Mouse (Mus musculus): Measurements from ENCODE around the gene Tmem221.

The Tmem221 gene

DNA sequence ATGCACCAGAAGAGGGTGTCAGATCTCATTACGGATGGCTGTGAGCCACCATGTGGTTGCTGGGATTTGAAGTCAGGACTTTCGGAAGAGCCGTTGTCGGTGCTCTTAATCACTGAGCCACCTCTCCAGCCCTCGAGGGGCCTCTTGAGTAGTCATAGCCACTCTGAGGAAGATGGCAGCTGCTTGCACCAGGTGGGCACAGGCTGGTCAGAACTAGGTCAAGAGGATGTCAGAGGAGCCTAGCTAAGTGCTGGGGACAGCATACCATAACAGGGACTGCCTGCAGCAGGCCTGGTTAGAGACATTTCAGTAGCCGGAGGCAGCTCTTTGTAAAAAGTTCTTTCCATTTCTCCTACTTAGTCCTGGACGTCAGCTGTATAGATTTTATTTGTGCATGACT, 7.9 kb downstream of the Tmem221 start:
- DNase-seq (ENCODE audit: low read depth, low spot score): no peak

DNA sequence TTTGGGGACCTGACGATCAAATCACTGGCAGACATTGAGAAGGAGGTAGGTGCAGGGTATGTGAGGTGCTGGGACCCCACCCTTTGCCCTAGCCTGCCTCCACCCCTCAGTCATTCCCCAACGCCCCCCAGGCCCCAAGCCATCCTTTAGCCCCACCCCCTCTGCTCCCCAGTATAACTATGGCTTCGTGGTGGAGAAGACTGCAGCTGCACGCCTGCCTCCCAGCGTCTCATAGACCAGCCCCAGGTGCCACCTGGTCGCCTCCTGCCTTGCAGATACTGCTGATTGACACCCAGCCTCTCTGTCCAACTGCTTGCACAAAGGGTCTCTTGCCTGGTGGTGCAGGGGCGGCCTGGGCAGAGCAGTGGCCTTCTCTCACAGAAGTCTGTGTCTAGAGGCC, 11.1 kb downstream of the Tmem221 start:
- DNase-seq (ENCODE audit: low read depth, low spot score): no peak

DNA sequence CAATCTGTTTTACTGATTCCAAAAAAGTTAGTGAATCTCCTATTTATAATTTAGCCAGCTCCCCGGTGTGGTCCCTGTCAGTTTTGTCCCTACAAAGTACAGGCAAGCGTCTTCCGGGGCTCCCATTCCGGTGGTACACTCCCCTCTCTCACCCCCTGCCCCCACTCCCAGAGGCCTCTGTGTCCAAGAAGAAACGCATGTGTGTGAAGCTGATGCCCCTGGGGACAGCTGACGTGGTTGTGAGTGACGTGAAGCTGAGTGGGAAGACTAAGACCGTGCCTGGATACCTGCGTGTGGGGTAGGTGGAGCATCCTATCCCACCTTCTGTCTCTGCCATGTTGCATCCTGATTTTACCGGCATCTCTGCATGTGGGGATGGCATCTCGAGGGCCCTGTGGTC, 13.6 kb downstream of the Tmem221 start:
- no peak for DNase-seq (ENCODE audit: low read depth, low spot score)

DNA sequence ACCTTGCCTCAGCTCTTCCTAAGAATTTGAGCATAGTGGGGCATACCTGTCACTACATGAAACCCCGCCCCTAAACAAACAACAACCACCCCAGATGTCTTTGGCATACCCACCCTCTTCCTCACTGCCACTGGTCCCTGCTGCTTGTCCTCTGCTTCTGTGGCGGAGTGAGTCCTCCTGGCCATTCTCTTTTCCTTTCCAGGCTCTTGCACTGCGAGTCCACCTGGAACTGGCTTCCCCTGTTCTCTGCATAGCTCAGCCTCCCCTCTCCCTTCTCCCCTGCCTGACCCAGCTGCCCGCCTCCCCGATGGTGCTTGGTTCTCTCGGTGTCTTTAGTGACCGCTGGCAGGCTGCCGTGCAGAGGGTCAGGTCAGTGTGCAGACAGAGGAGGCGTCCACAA, 14.9 kb downstream of the Tmem221 start:
- DNase-seq (ENCODE audit: low read depth, low spot score): no peak

DNA sequence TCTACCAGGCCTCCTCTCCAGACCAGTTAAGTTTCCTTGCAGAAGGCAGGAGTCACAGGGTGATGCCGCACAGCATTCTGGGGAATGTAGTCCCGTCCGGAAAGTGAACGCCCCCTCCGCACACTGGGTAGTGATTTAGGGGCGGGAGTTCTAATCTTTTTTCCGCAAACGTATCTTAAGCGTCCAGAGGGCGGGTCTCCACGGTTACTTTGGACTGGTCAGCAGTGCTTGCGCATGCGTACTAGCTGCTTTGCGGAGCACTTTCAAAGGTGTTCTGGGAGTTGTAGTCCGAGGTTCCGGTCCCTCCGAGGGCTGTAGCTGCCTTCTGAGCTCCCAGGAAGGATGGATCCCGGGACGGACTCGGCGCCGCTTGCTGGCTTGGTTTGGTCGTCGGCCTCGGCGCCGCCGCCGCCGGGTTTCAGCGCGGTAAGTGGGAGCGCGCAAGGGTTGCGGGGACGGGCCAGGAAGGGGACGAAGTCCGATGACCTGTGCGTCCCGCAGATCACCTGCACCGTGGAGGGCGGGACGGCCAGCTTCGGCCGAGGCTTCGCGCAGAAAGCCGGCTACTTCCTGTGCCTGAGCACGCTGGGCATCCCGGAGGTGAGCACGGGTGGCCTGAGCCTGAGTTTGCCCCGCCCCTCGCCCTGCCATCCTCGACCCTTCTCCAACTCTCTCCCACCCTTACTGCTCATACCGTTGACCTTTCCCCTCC, 15.9 kb downstream of the Tmem221 start, which contains the start of gene Mvb12a:
Mvb12a (plus strand) TSS at position 291 of the 712 bp plus-strand sequence.
- DNase-seq (ENCODE audit: low read depth, low spot score): peak; percentile 100

DNA sequence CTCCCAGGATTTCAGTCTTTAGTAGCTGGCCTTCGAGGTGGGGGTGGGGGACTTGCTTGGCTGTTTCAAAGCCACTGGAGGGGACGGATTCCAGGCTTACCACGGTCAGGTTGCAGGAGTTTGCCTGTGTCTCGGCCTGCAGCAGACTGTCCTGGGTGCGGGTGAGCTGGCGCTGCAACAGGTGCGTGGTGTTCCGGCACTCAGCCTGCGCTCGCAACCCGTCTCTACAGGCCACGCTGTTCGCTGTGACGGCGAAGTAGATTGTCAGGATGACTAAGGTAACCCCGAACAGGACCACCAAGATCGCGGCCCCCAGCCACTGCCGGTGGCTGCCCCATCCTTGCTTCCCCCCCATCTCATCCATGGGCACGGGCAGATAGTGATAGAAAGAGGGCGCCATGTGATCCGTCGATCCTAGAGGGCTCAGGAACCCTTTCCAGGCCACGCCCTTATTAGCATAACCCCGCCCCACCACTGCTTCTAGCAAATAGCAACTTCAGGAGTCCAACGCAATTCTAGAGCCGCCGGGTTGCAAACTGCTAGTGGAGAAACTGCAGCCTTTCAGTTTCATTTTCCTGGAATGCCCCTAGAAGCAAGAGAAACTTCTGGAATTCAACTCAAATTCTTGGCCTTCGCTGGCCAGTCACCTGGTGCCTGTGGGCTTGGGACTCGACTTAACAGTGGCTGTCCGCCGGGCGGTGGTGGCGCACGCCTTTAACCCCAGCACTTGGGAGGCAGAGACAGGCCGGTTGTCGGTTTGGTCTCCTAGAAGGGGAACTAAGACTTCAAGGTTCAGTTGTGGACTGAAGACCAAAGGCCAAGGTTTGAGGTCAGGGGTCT, 21.4 kb downstream of the Tmem221 start, which contains the start of gene Bst2:
Bst2 (minus strand) TSS at position 429 of the 840 bp plus-strand sequence.
- DNase-seq (ENCODE audit: low read depth, low spot score): peak; percentile 94

DNA sequence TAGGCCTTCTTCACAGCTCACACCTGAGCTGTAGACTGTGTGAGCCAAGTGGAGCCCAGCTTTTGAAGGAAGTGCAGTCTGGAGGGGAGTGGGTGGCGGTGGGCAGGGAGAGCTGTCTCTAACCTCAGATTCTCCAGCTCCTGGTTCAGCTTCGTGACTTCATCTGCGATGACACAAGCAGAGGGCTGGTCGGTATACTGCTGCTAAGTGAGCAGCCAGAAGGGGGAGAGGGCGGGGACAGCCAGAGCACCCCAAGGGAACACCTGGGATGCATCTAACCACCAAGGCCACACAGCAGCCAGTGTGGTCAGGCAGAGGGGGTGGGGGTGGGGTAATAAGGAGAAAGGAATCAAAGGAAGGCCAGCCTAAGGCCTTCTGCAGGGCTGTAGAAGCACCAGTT, 23.0 kb downstream of the Tmem221 start:
- DNase-seq (ENCODE audit: low read depth, low spot score): no peak

DNA sequence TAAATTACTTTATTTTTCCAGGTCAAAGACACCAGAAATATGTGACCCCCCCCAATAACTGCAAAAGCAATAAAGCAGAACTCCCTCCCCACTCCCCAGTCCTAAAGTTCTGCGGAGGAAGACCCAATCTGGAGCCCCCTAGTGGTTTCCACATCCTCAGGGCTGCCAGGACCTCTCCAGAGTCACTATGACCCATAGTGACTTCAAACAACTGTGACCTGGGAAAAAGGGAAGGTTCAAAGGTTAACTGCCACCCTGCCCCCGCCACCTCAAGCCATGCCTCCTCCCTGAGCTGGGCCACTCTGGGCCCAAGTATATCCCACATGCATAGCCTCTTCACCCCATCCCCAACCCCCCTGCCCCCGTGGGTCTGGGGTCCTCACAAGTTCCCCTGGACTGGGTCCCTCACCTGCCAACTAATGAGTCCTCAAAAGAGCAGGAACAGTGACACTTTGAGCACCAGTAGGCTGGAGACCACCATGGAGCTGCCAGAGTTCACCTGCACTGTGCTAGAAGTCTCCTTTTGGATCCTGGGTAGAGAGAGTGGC, 24.3 kb downstream of the Tmem221 start:
- no peak for DNase-seq (ENCODE audit: low read depth, low spot score)

DNA sequence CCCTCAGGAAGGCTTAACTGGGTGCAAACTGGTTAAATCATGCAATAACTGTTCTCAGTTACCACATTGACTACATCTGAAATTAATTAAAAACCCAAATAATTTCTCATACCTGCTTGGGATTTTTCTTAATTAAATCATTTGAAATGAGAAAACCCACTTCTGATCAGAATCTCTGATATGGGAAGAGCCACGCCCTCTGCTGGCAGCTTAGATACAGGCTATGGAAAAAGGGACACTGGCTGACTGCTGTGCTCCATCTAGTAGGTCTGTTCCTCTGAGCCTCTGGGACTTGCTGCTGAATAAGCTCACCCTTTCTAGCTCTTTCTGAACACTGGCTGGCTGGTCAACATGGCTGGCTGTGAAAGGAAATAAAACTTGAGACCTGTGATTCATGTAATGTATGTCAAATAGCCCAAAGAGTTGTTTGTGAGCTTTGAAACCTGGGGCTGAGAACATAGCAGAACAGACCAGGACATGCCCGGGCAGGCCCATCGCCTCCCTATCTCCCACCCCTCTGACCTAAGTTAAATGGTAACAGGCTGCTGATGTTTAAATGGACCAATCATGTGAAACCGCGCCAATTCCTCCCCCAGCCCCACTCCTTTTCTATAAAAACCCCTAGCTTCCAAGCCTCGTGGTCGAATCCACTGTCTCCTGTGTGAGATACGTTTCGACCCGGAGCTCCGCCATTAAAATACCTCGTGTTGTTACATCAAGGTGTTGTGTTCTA, 27.8 kb downstream of the Tmem221 start:
- peak; percentile 88 for DNase-seq (ENCODE audit: low read depth, low spot score)

DNA sequence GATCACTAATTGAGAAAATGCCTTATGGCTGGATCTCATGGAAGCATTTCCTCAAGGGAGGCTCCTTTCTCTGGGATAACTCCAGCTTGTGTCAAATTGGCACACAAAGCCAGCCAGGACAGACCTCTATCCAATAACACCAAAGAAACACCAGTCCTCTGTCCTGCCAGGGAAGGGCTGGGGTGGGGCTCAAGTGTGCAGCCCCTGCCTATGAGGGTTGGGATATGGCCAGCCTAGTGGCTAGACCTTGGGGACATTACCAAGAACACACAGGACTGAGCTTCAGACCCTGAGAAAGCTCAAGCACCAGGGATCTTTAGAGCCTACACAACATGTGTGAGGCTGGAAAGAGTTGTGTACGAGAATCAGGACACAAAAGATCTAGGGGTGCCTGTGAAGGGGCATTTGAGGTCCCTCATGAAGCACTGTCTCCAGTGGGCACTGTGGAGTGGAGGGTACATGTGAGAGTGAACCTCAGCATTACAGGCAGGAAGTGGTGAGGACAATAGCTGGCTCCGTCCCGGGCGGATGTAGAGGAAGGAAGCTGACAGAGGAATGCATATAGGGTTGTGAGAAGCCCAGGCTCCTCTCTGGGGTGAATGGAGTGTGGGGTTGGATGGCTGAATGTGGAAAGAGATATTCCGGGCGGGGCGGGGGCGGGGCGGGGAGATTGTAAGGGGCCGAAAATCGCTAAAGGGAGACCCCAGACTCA, 30.2 kb downstream of the Tmem221 start:
- no peak for DNase-seq (ENCODE audit: low read depth, low spot score)

DNA sequence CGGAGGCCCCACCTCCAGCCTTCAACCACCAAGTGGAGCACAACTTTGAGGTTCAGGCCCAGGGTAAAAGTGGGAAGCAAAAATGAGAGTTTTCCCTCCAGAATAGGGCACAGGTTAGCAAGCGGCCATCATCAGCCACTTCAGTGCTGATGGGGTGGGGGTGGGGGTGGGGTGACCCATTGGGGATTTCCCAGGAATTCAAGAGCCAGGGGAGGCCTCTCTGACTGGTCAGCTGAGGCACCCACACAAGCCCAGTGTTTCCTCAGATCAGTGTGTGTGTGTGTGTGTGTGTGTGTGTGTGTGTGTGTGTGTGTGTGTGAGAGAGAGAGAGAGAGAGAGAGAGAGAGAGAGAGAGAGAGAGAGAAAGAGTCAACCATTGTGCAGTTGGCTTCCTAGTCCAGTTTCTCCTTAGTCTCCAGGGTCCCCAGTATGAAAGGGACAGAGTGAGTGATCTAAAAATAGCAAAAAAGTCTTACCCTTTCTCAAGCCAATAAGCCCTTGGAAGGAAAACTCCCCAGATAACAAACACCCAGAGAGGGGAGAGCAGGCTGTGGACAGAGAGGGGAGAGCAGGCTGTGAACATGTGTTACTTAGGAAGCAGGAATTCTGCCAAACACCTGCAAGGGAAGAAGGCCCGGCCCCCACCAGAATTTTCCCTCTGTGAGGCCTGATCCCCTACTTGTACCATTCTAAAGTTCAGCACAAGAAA, 31.4 kb downstream of the Tmem221 start:
- DNase-seq (ENCODE audit: low read depth, low spot score): no peak

DNA sequence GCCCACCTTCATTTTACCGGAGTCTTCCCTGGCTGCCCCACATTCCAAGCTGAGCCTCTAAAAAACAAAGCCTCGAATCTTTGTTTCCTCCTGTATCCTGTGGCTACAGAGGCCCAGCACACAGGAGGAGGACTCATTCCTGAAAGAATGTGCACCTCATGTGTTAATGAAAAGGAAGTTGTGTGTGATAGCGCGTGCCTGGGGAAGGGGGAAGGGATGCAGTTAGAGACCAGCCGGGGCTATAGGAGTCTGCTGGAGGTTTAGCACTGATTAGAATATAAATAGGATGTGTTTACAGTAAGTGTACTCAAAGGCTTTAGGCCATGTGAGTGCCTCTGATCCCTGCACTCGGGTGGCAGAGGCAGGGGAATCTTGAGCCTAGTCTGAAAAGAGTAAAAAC, 32.4 kb downstream of the Tmem221 start:
- peak; percentile 94 for DNase-seq (ENCODE audit: low read depth, low spot score)

DNA sequence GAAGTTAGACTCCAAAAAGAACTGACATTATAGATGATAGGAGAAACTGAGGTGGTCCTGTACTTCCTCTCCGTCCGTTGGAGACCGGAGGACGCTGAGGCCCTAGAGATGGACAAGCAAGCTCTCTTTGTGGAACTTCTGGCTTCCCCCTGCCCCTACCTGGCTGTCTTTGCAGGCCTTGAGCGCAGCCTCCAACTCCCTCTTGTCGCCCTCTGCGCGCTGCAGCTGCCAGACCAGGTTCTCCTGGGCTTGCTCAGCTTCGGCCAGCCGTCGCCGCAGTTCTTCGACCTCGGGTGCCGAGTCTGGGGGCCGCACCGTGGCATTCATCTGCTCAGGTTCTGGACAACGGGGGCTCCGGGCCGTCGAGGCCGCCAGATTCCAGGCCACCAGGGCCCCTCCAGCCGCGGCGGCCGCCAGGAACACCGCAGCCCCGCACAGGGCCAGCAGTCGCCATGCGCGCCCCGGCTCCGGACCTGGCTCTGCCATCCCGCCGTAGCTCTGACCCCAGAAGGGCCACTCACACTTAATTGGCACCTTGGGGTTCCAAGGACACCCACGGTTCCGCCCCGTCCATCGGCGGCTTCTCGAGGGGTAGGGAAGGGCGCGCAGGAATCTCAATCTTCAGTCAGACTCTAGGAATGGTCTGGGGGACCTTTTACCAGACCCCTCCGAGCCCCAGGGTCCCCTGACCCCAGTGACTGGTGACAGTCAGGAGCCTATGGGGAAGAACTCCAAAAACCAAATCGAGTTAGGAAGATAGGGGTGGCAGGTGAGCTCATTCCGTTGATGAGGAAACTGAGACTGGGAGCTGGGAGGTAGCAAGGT, 33.2 kb downstream of the Tmem221 start, which contains the start of gene Ccdc194:
Ccdc194 (minus strand) TSS at position 486 of the 825 bp plus-strand sequence.
- no peak for DNase-seq (ENCODE audit: low read depth, low spot score)

DNA sequence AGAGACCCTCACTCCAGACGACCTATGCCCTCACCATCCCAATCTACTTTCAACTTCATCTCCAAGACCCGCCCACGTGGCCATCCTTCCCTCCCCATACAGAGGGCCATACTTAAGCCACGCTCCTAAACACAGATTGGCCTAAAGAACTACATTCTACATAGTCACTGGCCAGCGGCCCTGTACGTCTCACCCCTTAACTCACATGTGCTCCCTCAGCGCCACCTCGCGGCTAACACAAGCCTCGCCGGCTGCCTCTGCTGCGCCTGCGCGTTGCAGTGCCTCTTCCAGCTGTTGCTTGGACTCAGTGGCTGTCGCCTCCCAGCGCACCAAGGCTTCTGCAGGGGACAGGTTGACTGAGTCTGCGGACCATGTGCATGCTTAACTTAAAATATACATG, 37.0 kb downstream of the Tmem221 start:
- DNase-seq (ENCODE audit: low read depth, low spot score): peak; percentile 98

DNA sequence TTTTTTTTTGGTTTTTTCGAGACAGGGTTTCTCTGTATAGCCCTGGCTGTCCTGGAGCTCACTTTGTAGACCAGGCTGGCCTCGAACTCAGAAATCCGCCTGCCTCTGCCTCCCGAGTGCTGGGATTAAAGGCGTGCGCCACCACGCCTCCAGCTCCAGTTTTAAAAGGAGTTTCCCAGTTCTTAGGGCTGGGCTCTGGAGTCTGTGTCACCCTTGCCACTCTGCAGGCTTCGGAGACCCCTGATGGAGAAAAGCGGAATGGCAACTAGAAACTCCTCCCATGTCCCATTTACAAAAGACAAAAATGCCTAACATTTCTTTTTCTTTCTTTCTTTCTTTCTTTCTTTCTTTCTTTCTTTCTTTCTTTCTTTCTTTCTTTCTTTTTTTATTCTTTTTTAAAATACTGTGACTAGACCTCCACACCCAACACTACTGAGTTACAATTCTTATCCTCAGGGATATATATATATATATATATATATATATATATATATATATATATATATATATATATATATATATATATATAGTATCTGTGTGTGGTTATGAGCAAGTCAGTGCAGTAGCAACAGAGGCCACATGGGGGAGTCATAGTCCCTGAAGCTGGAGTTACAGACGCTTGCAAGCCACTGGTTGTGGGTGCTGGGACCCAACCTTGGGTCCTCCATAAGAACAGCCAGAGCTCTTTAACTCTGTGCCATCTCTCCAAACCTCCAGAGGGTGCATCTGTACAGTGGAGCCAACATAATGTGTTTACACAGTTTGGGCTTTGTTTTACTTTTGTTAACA, 39.4 kb downstream of the Tmem221 start:
- peak; percentile 81 for DNase-seq (ENCODE audit: low read depth, low spot score)

DNA sequence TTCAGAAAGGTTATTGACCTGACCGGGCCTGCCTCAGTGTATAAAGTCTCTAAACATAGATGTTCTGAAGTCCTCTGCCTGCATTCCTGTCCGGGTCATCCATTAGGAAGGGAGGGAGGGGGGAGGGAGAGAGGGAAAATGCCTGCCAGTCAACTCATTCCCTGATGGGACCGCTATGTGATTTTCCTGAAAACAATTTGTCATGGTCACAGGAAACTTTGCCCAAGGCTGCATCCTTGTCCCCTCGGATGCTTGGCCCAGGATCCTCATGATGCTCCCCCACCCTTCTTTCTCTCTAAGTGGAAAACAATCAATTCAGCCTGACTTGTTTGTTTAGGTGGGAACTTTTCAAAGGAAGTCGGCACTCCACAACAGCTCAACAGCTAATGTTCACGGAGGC, 41.9 kb downstream of the Tmem221 start:
- DNase-seq (ENCODE audit: low read depth, low spot score): no peak

DNA sequence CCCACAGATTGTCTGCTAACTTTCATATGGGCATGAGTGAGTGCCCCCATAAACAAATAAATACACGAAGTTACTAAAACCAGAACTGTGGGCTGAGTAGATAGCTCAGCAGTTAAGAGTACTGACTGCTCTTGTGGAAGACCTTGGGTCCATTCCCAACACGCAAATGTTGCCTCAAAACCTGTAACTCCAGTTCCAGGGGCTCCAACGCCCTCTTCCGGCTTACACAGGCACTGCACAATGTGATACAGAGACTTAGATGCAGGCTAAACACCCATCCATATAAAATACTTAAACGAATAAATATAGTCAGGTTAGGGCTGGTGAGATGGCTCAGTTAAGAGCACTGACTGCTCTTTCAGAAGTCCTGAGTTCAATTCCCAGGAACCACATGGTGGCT, 43.6 kb downstream of the Tmem221 start:
- DNase-seq (ENCODE audit: low read depth, low spot score): peak; percentile 59

DNA sequence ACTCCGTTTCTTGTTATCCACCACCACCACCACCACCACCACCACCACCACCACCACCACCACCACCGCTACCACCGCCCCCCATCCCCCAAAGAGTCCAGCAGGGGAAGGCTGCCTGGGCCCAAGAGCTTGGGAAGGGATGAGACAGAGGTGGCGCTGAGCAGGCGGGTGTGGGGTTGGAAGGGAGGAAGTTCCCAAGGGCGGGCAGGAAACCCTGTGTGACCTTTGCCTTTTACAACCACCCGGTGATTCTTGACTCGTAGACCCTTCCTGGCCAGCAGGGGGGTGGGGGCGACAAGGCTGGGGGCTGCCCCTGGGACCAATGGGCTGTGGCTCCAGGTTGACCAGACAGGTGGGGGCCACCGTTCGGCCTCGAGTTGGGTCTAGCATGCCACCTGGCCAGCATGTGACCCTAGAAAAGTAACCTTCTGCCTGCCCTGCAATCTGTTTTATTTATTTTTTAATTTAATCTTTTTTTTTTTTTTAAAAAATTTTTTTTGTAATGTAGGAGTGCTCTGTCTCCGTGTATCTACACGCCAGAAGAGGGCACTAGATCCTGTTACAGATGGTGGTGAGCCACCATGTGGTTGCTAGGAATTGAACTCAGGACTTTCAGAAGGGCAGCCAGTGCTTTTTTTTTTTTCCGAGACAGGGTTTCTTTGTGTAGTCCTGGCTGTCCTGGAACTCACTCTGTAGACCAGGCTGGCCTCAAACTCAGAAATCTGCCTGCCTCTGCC, 45.5 kb downstream of the Tmem221 start:
- DNase-seq (ENCODE audit: low read depth, low spot score): no peak
